Mouse (Mus musculus) embryo, embryonic 10 days (tissue): ENCODE data around the gene Fgfbp3.
"Not testable (repeated sequence)": the region's sequence is repeated elsewhere in the genome, so short reads cannot be mapped to it uniquely, and the experiment has no call there.

Source experiments
- DNase-seq: peaks from one replicate; pipeline ENCODE4 v3.0.0-alpha.2; 2015; ENCODE audit warnings: low spot score

The Fgfbp3 gene

GRCm38 (mm10) chr19:36910424-36911045, 8.9 kb downstream of the Fgfbp3 start:
- peak; percentile 77 for DNase-seq

- DNase-seq: peak; percentile 80
Observed at GRCm38 (mm10) chr19:36909676-36910292, 9.6 kb downstream of the Fgfbp3 start.

GRCm38 (mm10) chr19:36909150-36909549, 10.3 kb downstream of the Fgfbp3 start:
- DNase-seq: no peak

- peak; percentile 90 for DNase-seq
Observed at GRCm38 (mm10) chr19:36904211-36905007, 15.0 kb downstream of the Fgfbp3 start.

- no peak for DNase-seq
Observed at GRCm38 (mm10) chr19:36903377-36903776, 16.0 kb downstream of the Fgfbp3 start.

- peak; percentile 70 for DNase-seq
Observed at GRCm38 (mm10) chr19:36897778-36898177, 21.6 kb downstream of the Fgfbp3 start.

- DNase-seq: peak; percentile 75
Observed at GRCm38 (mm10) chr19:36896791-36897569, 22.4 kb downstream of the Fgfbp3 start.

- DNase-seq: no peak
Observed at GRCm38 (mm10) chr19:36891746-36892145, 27.7 kb downstream of the Fgfbp3 start.

- DNase-seq: peak; percentile 48
Observed at GRCm38 (mm10) chr19:36887706-36888105, 31.7 kb downstream of the Fgfbp3 start.

- peak; percentile 54 for DNase-seq
Observed at GRCm38 (mm10) chr19:36886316-36886715, 33.1 kb downstream of the Fgfbp3 start.

- peak; percentile 54 for DNase-seq
Observed at GRCm38 (mm10) chr19:36883119-36883518, 36.3 kb downstream of the Fgfbp3 start.

GRCm38 (mm10) chr19:36878743-36879495, 40.5 kb downstream of the Fgfbp3 start:
- DNase-seq: no peak

- no peak for DNase-seq
Observed at GRCm38 (mm10) chr19:36877329-36877728, 42.1 kb downstream of the Fgfbp3 start.

- no peak for DNase-seq
Observed at GRCm38 (mm10) chr19:36874651-36875050, 44.8 kb downstream of the Fgfbp3 start.

- DNase-seq: not testable (repeated sequence)
Observed at GRCm38 (mm10) chr19:36868675-36869074, 50.7 kb downstream of the Fgfbp3 start.
